Mouse (Mus musculus): ENCODE measurements around the gene AU022252. TPM values are rescaled to one million over a fixed set of nuclear protein-coding genes. Genes with fewer than 3 reads are reported as not detected.
A peak's percentile ranks its signal among the peaks of the same experiment; 100 is the strongest.

Gene AU022252
- total and polyA plus RNA-seq, 2 experiments from 2014 or later = 13.6 to 20.1 TPM

- Histone ChIP-seq H3K36me3 (ENCODE audit: insufficient read depth, low read length) (no peaks in the 10 kb centered on the region), H3K9ac (replicated peaks; ENCODE audit: low read length, poor library complexity, severe bottlenecking) (no peak overlapping the region), H3K27me3 (ENCODE audit: insufficient read depth, low read length) (no peaks in the 10 kb centered on the region), H3K27ac (ENCODE audit: low read depth, low read length) (no peak overlapping the region), H3K4me1 (ENCODE audit: insufficient read depth, low read length) (no peaks in the 10 kb centered on the region), H3K4me2 (ENCODE audit: low read depth, low read length, poor library complexity, severe bottlenecking) (no peak overlapping the region), H3K9me3 (ENCODE audit: low read length) (no peaks in the 10 kb centered on the region), H3K4me3 (ENCODE audit: low read depth, low read length) (no peak overlapping the region)
- TF ChIP-seq CTCF (IDR thresholded peaks at IDR 0.05) = no peak
- no peak for DNase-seq (ENCODE audit: low spot score)
- 71% methylated on average over 4 of the region's 4 CpGs for WGBS
- ATAC-seq (ENCODE audit: low FRiP score) = no peak
Measured at GRCm38 (mm10) chr4:119162990-119163389, 69.5 kb downstream of the AU022252 start.

- H3K4me3 ChIP-seq (ENCODE audit: low read depth, low read length) = no peak overlapping the region
- H3K9ac ChIP-seq (replicated peaks; ENCODE audit: low read length, poor library complexity, severe bottlenecking) = no peak overlapping the region
- ATAC-seq (ENCODE audit: low FRiP score) = no peak
- no peak overlapping the region for H3K4me2 ChIP-seq (ENCODE audit: low read depth, low read length, poor library complexity, severe bottlenecking)
- whole genome bisulfite sequencing = 78% methylated on average over 3 of the region's 3 CpGs
- no peaks in the 10 kb centered on the region for H3K4me1 ChIP-seq (ENCODE audit: insufficient read depth, low read length)
- H3K27me3 ChIP-seq (ENCODE audit: insufficient read depth, low read length) = no peaks in the 10 kb centered on the region
- no peaks in the 10 kb centered on the region for H3K9me3 ChIP-seq (ENCODE audit: low read length)
- H3K36me3 ChIP-seq (ENCODE audit: insufficient read depth, low read length) = no peaks in the 10 kb centered on the region
- no peak overlapping the region for H3K27ac ChIP-seq (ENCODE audit: low read depth, low read length)
- DNase-seq (ENCODE audit: low spot score) = no peak
- TF ChIP-seq CTCF (IDR thresholded peaks at IDR 0.05) = no peak
Measured at GRCm38 (mm10) chr4:119161358-119161757, 71.2 kb downstream of the AU022252 start.

GRCm38 (mm10) chr4:119157891-119158290 is 74.6 kb downstream of the AU022252 start:
- no peak for TF ChIP-seq CTCF (IDR thresholded peaks at IDR 0.05)
- H3K27me3 ChIP-seq (ENCODE audit: insufficient read depth, low read length) = no peaks in the 10 kb centered on the region
- no peak overlapping the region for H3K9ac ChIP-seq (replicated peaks; ENCODE audit: low read length, poor library complexity, severe bottlenecking)
- WGBS = 89% methylated on average over 5 of the region's 5 CpGs
- ATAC-seq (ENCODE audit: low FRiP score) (no peak), DNase-seq (ENCODE audit: low spot score) (no peak)
- no peaks in the 10 kb centered on the region for H3K9me3 ChIP-seq (ENCODE audit: low read length)
- no peak overlapping the region for H3K4me3 ChIP-seq (ENCODE audit: low read depth, low read length)
- H3K4me1 ChIP-seq (ENCODE audit: insufficient read depth, low read length) = no peaks in the 10 kb centered on the region
- H3K27ac ChIP-seq (ENCODE audit: low read depth, low read length) = no peak overlapping the region
- no peaks in the 10 kb centered on the region for H3K36me3 ChIP-seq (ENCODE audit: insufficient read depth, low read length)
- no peak overlapping the region for H3K4me2 ChIP-seq (ENCODE audit: low read depth, low read length, poor library complexity, severe bottlenecking)

GRCm38 (mm10) chr4:119157186-119157585 is 75.3 kb downstream of the AU022252 start:
- Histone ChIP-seq H3K4me2 (ENCODE audit: low read depth, low read length, poor library complexity, severe bottlenecking) (no peak overlapping the region), H3K4me3 (ENCODE audit: low read depth, low read length) (no peak overlapping the region), H3K9me3 (ENCODE audit: low read length) (no peaks in the 10 kb centered on the region), H3K27ac (ENCODE audit: low read depth, low read length) (no peak overlapping the region), H3K4me1 (ENCODE audit: insufficient read depth, low read length) (no peaks in the 10 kb centered on the region), H3K9ac (replicated peaks; ENCODE audit: low read length, poor library complexity, severe bottlenecking) (no peak overlapping the region), H3K27me3 (ENCODE audit: insufficient read depth, low read length) (no peaks in the 10 kb centered on the region), H3K36me3 (ENCODE audit: insufficient read depth, low read length) (no peaks in the 10 kb centered on the region)
- WGBS = 29% methylated on average over 2 of the region's 2 CpGs
- TF ChIP-seq CTCF (IDR thresholded peaks at IDR 0.05) = peak; percentile 54
- DNase-seq (ENCODE audit: low spot score) (peak; percentile 22), ATAC-seq (ENCODE audit: low FRiP score) (no peak)

Other genes with a start within 250 kb of the AU022252 start
- gene Slc2a1, start 124.0 kb downstream of the AU022252 start, total RNA-seq (2014; rRNA removed) = 85.1 and 104 TPM in 2 replicates
- 43.1 and 46.4 TPM in 2 replicates for gene Slc2a1, start 124.0 kb downstream of the AU022252 start, polyA plus RNA-seq (2015; fragmentation: Nextera tagmentation; extraction: Ambion mirVana)
- gene Zfp691, start 58.5 kb downstream of the AU022252 start, total RNA-seq (2014; rRNA removed) = 2.3 and 4.1 TPM in 2 replicates
- 2.5 and 3.3 TPM in 2 replicates for gene Zfp691, start 58.5 kb downstream of the AU022252 start, polyA plus RNA-seq (2015; fragmentation: Nextera tagmentation; extraction: Ambion mirVana)
- 0.33 and 2.5 TPM in 2 replicates for gene Ermap, start 42.7 kb downstream of the AU022252 start, total RNA-seq (2014; rRNA removed)
- gene Ermap, start 42.7 kb downstream of the AU022252 start, polyA plus RNA-seq (2015; fragmentation: Nextera tagmentation; extraction: Ambion mirVana) = 0.31 and 0.93 TPM in 2 replicates
- gene Svbp, start 37.4 kb downstream of the AU022252 start, total RNA-seq (2014; rRNA removed) = 66.3 and 83.1 TPM in 2 replicates
- gene Svbp, start 37.4 kb downstream of the AU022252 start, polyA plus RNA-seq (2015; fragmentation: Nextera tagmentation; extraction: Ambion mirVana) = 196 and 200 TPM in 2 replicates
- gene Tmem269, start 14.5 kb downstream of the AU022252 start, total RNA-seq (2014; rRNA removed) = 0.11 TPM in 1 of 2 replicates, not detected in the other
- 0.43 and 0.83 TPM in 2 replicates for gene Tmem269, start 14.5 kb downstream of the AU022252 start, polyA plus RNA-seq (2015; fragmentation: Nextera tagmentation; extraction: Ambion mirVana)
- 14.9 and 15.0 TPM in 2 replicates for gene P3h1, start 203 bp upstream of the AU022252 start, total RNA-seq (2014; rRNA removed)
- 9.8 and 10.2 TPM in 2 replicates for gene P3h1, start 203 bp upstream of the AU022252 start, polyA plus RNA-seq (2015; fragmentation: Nextera tagmentation; extraction: Ambion mirVana)
- 2.7 and 4.5 TPM in 2 replicates for gene Cldn19, start 22.7 kb upstream of the AU022252 start, total RNA-seq (2014; rRNA removed)
- gene Cldn19, start 22.7 kb upstream of the AU022252 start, polyA plus RNA-seq (2015; fragmentation: Nextera tagmentation; extraction: Ambion mirVana) = 0.75 and 0.77 TPM in 2 replicates
- 678 and 724 TPM in 2 replicates for gene Ybx1, start 61.9 kb upstream of the AU022252 start, total RNA-seq (2014; rRNA removed)
- gene Ybx1, start 61.9 kb upstream of the AU022252 start, polyA plus RNA-seq (2015; fragmentation: Nextera tagmentation; extraction: Ambion mirVana) = 971 and 1,006 TPM in 2 replicates
- gene Ppih, start 87.8 kb upstream of the AU022252 start, total RNA-seq (2014; rRNA removed) = 22.8 and 30.3 TPM in 2 replicates
- gene Ppih, start 87.8 kb upstream of the AU022252 start, polyA plus RNA-seq (2015; fragmentation: Nextera tagmentation; extraction: Ambion mirVana) = 42.7 and 44.3 TPM in 2 replicates
- 9.6 and 11.9 TPM in 2 replicates for gene Ccdc30, start 182.8 kb upstream of the AU022252 start, total RNA-seq (2014; rRNA removed)
- 24.1 and 24.2 TPM in 2 replicates for gene Ccdc30, start 182.8 kb upstream of the AU022252 start, polyA plus RNA-seq (2015; fragmentation: Nextera tagmentation; extraction: Ambion mirVana)
- gene Ppcs, start 189.7 kb upstream of the AU022252 start, total RNA-seq (2014; rRNA removed) = 14.7 and 19.2 TPM in 2 replicates
- 23.4 and 26.4 TPM in 2 replicates for gene Ppcs, start 189.7 kb upstream of the AU022252 start, polyA plus RNA-seq (2015; fragmentation: Nextera tagmentation; extraction: Ambion mirVana)
- 0.16 TPM in 1 of 2 replicates, not detected in the other for gene Zmynd12, start 190.1 kb upstream of the AU022252 start, total RNA-seq (2014; rRNA removed)
- gene Zmynd12, start 190.1 kb upstream of the AU022252 start, polyA plus RNA-seq (2015; fragmentation: Nextera tagmentation; extraction: Ambion mirVana) = 0.44 and 0.64 TPM in 2 replicates